Mouse (Mus musculus): ENCODE data around the gene Trappc4. TPM values are rescaled to one million over a fixed set of nuclear protein-coding genes. Genes with fewer than 3 reads are reported as not detected.
"Not testable (repeated sequence)": the region's sequence is repeated elsewhere in the genome, so short reads cannot be mapped to it uniquely, and the experiment has no call there.

Trappc4 gene
- 266 and 275 TPM in 2 replicates for polyA plus RNA-seq (2016; fragmentation: Nextera tagmentation; extraction: Ambion mirVana)

DNA sequence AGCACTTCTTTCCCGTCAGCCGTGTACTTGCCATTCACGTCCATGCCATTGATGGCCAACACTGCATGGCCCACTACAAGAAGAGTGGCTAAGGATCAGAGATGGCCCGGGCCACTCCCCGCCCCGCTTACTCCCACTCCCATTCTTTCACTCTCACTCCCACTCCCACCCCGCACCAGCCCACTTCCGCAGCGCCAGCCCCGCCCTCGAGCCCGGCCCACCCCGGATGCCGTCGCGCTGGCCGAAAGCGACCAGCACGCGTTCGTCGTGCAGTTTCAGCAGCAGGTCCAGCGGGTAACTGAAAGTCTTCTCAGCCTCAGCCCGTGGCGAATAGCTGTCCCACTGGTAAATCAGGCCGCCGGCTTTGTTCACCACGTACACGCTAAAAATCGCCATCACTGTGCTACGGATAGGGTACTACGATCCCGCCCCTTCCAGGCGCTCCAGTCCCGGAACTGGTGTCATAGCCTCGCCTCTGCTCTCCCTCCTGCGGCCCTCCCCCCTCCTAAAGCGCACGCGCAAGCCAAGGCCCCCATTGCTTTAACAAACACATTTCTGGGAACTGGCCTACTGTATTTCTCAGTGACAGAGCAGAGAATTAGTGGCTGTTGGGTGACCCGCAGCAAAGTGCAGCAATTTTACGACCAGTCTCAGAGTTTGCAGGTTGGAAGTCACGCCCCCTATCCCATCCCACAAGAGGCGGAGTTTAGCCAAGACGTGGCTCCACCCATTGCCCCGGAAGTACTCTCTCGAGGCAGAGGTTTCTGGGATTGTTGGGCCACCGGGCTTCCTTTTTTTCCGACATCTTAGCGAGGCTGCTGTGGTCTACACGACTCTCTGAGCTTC is at the start of gene Trappc4, which contains the start of gene Rps25:
Gene Trappc4 (minus strand): TSS at position 695 of the 846 bp plus-strand sequence.
Gene Rps25 (plus strand): TSS at position 234 of the 846 bp plus-strand sequence.
- H3K36me3 ChIP-seq = peaks cover 63% of the 10 kb centered on the region
- H3K27me3 ChIP-seq (replicated peaks) = no peaks in the 10 kb centered on the region
- WGBS = under 1% methylated on average over 51 of the region's 51 CpGs
- peak within 1 kb of the TSS; percentile 72 for H3K4me3 ChIP-seq
- H3K4me1 ChIP-seq = peaks cover 11% of the 10 kb centered on the region
- peak; percentile 95 for ATAC-seq (ENCODE audit: low FRiP score, low read depth)
- H3K4me2 ChIP-seq (replicated peaks) = peak within 1 kb of the TSS; percentile 86
- no peaks in the 10 kb centered on the region for H3K9me3 ChIP-seq
- peak within 1 kb of the TSS; percentile 86 for H3K27ac ChIP-seq
- peak within 1 kb of the TSS; percentile 73 for H3K9ac ChIP-seq

GRCm38 (mm10) chr9:44454891-44455220 is 47.5 kb upstream of the Trappc4 start, which contains the start of gene Upk2:
Gene Upk2, minus strand, starts transcription at chr9:44454976.
- H3K9ac ChIP-seq = no peak within 1 kb of the TSS
- no peaks in the 10 kb centered on the region for H3K36me3 ChIP-seq
- peaks cover 7% of the 10 kb centered on the region; the same call in 1 of the 2 replicates for H3K27me3 ChIP-seq (replicated peaks)
- no peak for ATAC-seq (ENCODE audit: low FRiP score, low read depth)
- no peaks in the 10 kb centered on the region for H3K9me3 ChIP-seq
- no peak within 1 kb of the TSS for H3K27ac ChIP-seq
- peaks cover 31% of the 10 kb centered on the region for H3K4me1 ChIP-seq
- no peak within 1 kb of the TSS for H3K4me2 ChIP-seq (replicated peaks)
- H3K4me3 ChIP-seq = no peak within 1 kb of the TSS
- WGBS = 24% methylated on average over 4 of the region's 4 CpGs

- H3K9me3 ChIP-seq = no peaks in the 10 kb centered on the region
- peaks cover 31% of the 10 kb centered on the region for H3K4me1 ChIP-seq
- no peak overlapping the region for H3K27ac ChIP-seq
- H3K4me2 ChIP-seq (replicated peaks) = no peak overlapping the region
- peaks cover 7% of the 10 kb centered on the region; the same call in 1 of the 2 replicates for H3K27me3 ChIP-seq (replicated peaks)
- WGBS = 10% methylated on average over 14 of the region's 14 CpGs
- no peak overlapping the region for H3K9ac ChIP-seq
- peak; percentile 69; the same call in 1 of the 2 replicates for ATAC-seq (ENCODE audit: low FRiP score, low read depth)
- H3K36me3 ChIP-seq = no peaks in the 10 kb centered on the region
- no peak overlapping the region for H3K4me3 ChIP-seq
Measured at GRCm38 (mm10) chr9:44454132-44454890, 46.9 kb upstream of the Trappc4 start.

DNA sequence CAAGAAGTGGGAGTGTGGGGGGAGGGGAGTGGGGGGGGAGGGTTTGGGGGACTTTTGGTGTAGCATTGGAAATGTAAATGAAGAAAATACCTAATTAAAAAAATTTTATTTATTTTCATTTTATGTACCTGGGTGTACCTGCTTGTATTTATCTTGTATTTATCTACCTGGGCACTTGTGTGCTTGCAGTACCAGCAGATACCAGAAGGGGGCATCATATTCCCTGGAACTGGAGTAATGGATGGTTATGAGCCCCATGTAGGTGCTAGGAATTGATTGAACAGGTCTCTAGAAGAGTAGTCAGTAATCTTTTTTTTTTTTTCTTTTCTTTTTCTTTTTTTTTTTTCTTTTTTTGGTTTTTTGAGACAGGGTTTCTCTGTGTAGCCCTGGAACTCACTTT is 43.0 kb upstream of the Trappc4 start:
- peaks cover 9% of the 10 kb centered on the region for H3K4me1 ChIP-seq
- ATAC-seq (ENCODE audit: low FRiP score, low read depth) = no peak
- peaks cover 7% of the 10 kb centered on the region; the same call in 1 of the 2 replicates for H3K27me3 ChIP-seq (replicated peaks)
- H3K27ac ChIP-seq = no peak overlapping the region
- no peak overlapping the region for H3K9ac ChIP-seq
- no peak overlapping the region for H3K4me3 ChIP-seq
- H3K4me2 ChIP-seq (replicated peaks) = no peak overlapping the region
- H3K9me3 ChIP-seq = no peaks in the 10 kb centered on the region
- no peaks in the 10 kb centered on the region for H3K36me3 ChIP-seq

DNA sequence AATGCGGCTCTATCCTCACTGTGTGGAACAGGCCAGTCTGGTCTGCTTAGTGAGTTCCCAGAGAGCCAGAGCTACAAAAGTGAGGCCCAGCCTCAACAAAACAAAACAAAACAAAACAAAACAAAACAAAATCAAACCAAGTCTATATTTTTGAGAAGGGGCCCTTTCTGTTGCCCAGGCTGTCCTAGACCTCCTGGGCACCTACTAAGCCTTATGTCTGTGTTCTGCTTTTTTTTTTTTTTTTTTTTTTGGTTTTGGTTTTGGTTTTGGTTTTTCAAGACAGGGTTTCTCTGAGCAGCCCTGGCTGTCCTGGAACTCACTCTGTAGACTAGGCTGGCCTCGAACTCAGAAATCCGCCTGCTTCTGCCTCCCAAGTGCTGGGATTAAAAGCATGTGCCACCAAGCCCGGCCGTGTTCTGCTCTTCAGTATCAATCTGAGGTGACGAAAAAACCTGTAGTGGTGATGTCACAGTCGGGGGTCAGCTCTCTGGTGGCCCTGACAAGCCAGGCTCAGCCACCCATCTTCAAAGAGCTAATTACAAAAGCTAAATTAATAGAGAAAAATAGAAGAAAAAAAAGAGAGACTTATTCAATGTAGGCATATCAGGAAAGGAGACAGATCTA is 37.1 kb upstream of the Trappc4 start:
- not testable (repeated sequence) for H3K9me3 ChIP-seq; H3K9ac ChIP-seq; H3K27me3 ChIP-seq (replicated peaks); H3K4me3 ChIP-seq; ATAC-seq (ENCODE audit: low FRiP score, low read depth); H3K27ac ChIP-seq; H3K36me3 ChIP-seq; H3K4me2 ChIP-seq (replicated peaks); H3K4me1 ChIP-seq
- 85% methylated on average over 7 of the region's 7 CpGs for WGBS

DNA sequence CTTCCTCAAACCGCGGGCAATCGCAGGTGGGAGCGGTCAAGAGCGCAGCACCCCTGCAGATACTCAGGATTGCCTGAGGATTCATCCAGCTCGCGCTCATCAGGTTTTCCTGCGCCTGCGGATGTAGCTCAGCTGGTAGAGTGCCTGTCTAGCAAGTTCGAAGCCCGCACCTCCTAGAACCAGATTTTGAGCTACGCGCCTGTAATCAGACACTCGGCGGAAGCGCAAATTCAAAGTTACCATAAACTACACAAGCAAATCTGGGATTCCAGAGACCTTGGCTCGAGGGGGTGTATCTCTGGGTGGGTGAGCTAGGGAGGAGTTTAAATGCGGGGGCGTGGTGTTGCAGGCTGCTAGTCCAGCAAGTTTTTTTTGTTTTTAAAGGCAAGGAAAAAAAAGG is 33.6 kb upstream of the Trappc4 start, which contains the start of gene Foxr1:
Gene Foxr1 (minus strand): TSS at position 176 of the 400 bp plus-strand sequence.
- H3K36me3 ChIP-seq = no peaks in the 10 kb centered on the region
- H3K9ac ChIP-seq = no peak within 1 kb of the TSS
- H3K4me3 ChIP-seq = no peak within 1 kb of the TSS
- no peaks in the 10 kb centered on the region for H3K27me3 ChIP-seq (replicated peaks)
- ATAC-seq (ENCODE audit: low FRiP score, low read depth) = no peak
- H3K9me3 ChIP-seq = no peaks in the 10 kb centered on the region
- no peaks in the 10 kb centered on the region for H3K4me1 ChIP-seq
- no peak within 1 kb of the TSS for H3K27ac ChIP-seq
- no peak within 1 kb of the TSS for H3K4me2 ChIP-seq (replicated peaks)
- 73% methylated on average over 19 of the region's 19 CpGs for WGBS

GRCm38 (mm10) chr9:44435747-44436146 is 28.3 kb upstream of the Trappc4 start:
- no peaks in the 10 kb centered on the region for H3K36me3 ChIP-seq
- WGBS = 83% methylated on average over 6 of the region's 6 CpGs
- no peak overlapping the region for H3K27ac ChIP-seq
- no peaks in the 10 kb centered on the region for H3K9me3 ChIP-seq
- no peak for ATAC-seq (ENCODE audit: low FRiP score, low read depth)
- H3K27me3 ChIP-seq (replicated peaks) = no peaks in the 10 kb centered on the region
- no peak overlapping the region for H3K4me3 ChIP-seq
- no peaks in the 10 kb centered on the region for H3K4me1 ChIP-seq
- H3K9ac ChIP-seq = no peak overlapping the region
- H3K4me2 ChIP-seq (replicated peaks) = no peak overlapping the region

DNA sequence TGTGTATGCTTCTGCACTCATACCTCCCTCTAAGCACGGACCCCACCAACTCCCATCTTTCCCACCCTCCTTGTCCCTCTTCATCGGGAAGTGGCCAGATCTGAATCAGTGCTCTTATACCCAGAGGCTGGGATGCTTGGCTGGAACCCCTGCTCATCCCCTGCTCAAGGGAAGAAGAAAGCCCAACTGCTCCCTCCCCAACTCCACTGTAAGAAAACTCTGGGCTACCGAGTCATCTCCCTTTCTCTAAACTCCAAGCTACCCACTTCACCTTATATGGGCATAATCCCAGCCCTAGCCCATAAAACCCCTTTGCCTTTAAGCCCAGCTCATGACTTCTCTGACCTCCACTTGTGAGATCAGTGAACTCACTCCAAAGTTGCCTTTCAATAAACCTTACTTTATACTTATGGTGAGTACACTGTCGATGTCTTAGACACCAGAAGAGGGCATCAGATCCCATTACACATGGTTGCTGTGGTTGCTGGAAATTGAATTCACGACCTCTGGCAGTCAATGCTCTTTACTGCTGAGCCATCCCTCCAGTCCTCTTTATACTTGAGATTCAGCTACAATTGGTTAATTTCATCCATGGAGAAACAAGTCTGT is 25.3 kb upstream of the Trappc4 start:
- Histone ChIP-seq H3K36me3 (no peaks in the 10 kb centered on the region), H3K4me2 (replicated peaks) (no peak overlapping the region), H3K4me3 (no peak overlapping the region), H3K27me3 (replicated peaks) (no peaks in the 10 kb centered on the region), H3K4me1 (no peaks in the 10 kb centered on the region), H3K9me3 (no peaks in the 10 kb centered on the region), H3K27ac (no peak overlapping the region), H3K9ac (no peak overlapping the region)
- ATAC-seq (ENCODE audit: low FRiP score, low read depth) = no peak
- 57% methylated on average over 5 of the region's 5 CpGs for WGBS

DNA sequence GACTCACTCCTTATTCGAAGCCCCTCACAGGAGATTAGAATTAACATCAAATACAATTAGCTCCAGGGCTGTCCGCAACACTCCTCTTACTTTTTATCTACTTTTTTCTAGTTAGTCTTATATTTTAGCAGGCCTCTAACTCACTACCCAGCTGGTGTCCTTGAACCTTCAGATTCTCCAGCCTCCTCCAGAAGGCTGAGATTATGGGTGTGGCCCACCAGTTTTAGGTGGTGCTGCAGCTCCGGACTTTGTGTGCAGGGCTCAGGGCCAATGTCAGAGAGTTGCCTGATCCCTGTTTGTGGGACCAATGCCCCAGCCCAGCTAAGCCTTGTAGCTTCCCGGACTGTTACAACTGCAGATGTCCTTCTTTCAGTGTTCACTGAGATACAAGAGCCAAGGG is 16.2 kb upstream of the Trappc4 start:
- Histone ChIP-seq H3K9ac (no peak overlapping the region), H3K4me3 (no peak overlapping the region), H3K4me1 (no peaks in the 10 kb centered on the region), H3K4me2 (replicated peaks) (no peak overlapping the region), H3K36me3 (no peaks in the 10 kb centered on the region), H3K27me3 (replicated peaks) (no peaks in the 10 kb centered on the region), H3K27ac (no peak overlapping the region), H3K9me3 (no peaks in the 10 kb centered on the region)
- ATAC-seq (ENCODE audit: low FRiP score, low read depth) = no peak
- WGBS = 92% methylated on average over 4 of the region's 4 CpGs

- Histone ChIP-seq H3K27me3 (replicated peaks) (no peaks in the 10 kb centered on the region), H3K9ac (no peak overlapping the region), H3K27ac (no peak overlapping the region), H3K9me3 (no peaks in the 10 kb centered on the region), H3K4me1 (peaks cover 8% of the 10 kb centered on the region), H3K36me3 (no peaks in the 10 kb centered on the region), H3K4me3 (no peak overlapping the region), H3K4me2 (replicated peaks) (no peak overlapping the region)
- 86% methylated on average over 5 of the region's 5 CpGs for WGBS
- no peak for ATAC-seq (ENCODE audit: low FRiP score, low read depth)
Measured at GRCm38 (mm10) chr9:44420280-44420898, 13.0 kb upstream of the Trappc4 start.

- H3K36me3 ChIP-seq; H3K4me1 ChIP-seq; H3K27me3 ChIP-seq (replicated peaks); H3K4me2 ChIP-seq (replicated peaks); H3K4me3 ChIP-seq; H3K9me3 ChIP-seq; H3K27ac ChIP-seq; ATAC-seq (ENCODE audit: low FRiP score, low read depth); H3K9ac ChIP-seq: not testable (repeated sequence)
- WGBS = 93% methylated on average over 9 of the region's 9 CpGs
Measured at GRCm38 (mm10) chr9:44419730-44420129, 12.3 kb upstream of the Trappc4 start.

All from neural tube, embryonic 12.5 days (tissue).